Mouse (Mus musculus): ENCODE measurements around the gene Arid1b.

The Arid1b gene

DNA sequence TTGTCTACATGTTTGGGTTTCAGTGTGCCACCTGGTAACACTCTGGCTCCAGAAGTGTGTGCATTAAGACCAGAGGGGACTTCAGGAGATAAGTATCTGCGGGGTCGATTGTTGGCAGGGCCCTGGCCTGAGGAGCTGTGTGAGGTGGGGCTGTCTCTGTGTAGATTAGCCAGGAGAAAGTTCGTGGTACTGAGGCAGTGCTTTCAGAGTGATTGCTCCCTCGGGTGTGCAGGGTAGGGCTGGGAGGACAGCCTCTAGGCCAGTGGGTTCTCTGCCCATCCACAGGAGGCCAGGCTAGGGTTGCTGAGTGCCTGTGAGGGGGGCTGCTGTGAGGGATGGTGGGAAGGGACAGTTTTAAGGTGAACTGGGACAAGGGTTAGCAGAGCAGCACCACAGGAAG lies 63.2 kb downstream of the Arid1b start:
- DNase-seq (ENCODE audit: low spot score in 2 of 2), result no peak

DNA sequence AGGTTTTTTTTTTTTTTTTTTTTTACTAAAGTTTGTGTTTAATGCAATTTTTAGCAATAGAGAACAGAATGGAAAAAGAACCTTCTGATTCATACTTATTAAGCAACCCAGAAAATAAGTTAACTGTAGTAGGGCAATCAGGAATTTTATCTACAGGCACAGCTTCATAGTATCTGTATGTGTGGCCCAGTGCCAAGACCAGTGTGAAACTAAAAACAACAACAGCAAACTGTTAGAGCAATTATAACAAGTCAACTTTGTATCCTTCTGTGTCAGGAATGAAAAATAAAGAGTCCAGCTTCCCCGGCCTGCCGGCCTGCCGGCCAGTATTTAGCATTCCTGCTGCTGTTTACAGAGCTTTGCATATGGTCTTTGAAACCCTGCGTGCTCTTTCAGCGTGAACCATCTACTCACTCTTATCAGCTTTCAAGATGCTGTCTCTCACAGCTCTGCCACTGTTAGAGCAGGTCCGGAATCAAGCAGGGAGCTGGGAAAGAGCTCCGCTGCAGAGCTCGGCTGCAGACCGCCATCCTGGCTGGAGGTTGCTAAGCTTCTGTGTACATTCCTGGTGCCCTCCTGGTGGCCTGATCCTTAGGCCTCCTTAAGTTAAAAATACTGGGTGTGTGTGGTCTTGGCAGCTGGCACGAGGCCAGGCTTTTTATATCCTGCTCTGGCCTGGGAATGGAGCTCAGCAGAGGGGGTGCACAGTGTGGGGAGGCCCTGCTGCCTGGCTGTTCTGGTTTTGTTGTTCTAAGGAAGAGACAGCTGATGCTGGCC lies 64.0 kb downstream of the Arid1b start:
- DNase-seq (ENCODE audit: low spot score in 2 of 2), result peak; percentile 59 to 63

DNA sequence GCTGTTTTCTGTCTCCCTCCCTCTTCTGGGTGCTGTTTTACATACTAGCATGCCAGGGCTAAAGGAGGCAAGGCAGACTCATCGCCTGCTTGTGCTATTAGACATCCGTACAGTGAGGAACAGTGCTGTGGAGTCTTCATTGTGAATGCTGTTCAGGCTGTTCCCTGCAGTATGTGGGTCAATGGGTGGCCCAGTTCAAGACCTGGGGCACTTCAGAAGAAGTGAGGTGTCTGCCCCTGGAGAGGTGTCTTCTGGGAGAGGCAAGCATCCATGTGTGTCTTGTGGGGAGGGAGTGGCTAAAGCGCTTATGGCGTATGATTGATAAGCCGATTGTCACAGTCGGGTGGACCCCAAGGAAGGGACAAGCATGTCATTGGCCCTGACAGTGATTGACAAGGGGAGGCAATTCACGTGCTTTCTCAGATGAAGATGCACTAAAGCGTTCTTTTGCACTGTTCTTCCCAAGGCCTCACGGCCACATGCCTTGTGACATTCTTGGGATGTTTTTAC lies 65.0 kb downstream of the Arid1b start:
- no peak for DNase-seq (ENCODE audit: low spot score in 2 of 2)

DNA sequence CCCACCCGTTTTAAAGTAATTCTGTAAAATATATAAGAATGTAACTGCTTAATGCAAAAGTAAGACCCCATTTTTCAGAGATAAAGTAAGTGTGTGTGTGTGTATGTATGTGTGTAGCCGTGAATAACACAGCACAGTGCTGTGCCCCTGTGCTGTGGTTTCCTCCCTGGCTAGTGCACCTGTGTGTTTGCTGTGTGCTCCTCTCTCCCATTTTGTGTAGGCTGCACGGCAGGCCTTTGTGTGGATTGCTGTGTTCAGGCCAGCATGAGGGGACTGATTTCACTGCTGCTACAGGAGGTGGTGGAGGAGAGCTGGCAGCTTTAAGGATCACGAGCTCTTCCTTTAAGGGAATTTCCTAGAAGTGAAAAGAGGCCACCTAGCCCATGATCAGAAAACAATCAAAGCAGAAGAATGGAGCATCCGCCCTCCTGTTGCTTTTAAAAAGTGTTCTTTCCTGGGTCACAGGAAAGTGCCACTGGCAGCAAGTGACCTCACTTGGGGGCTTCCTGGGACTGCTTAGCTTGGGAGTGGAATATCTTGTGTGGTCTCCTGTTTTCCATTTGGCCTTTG lies 66.5 kb downstream of the Arid1b start:
- no peak for DNase-seq (ENCODE audit: low spot score in 2 of 2)

DNA sequence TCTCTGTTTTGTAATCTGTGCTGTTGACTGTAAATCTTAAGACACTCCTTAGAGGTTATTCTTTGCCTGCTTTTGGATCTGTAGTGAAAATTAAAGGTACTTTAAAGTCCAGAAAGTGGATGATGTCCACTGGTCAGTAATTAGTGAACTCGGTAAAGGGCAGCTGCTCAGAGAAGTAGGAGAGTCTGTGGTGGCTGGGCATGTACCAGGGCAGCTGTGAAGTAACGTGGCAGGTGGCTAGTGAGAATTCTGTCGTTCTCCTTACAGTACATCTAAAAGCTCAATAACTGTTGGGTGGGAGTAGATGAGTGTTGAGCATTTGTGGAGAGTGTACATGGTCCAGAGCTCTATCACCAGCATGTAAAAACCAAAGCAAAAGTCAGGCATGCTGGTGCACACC lies 67.1 kb downstream of the Arid1b start:
- no peak for DNase-seq (ENCODE audit: low spot score in 2 of 2)

DNA sequence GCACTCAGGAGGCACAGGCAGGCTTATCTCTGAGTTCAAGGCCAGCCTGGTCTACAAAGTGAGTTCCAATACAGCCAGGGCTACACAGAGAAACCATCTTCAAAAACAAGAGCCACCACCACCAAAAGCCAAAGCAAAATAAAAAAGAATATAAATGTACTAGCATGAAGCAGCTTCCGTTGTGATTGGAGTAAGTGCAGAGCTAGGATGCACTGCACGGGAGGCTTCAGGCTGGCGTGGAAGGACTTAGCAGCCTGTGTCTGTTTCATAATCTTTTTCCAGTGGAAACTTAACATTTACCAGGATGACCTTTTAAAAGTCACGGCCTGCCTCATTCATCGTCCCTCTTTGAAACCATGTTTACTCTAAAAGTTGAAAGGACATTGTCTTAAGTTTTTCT lies 67.5 kb downstream of the Arid1b start:
- DNase-seq (ENCODE audit: low spot score in 2 of 2), result no peak

DNA sequence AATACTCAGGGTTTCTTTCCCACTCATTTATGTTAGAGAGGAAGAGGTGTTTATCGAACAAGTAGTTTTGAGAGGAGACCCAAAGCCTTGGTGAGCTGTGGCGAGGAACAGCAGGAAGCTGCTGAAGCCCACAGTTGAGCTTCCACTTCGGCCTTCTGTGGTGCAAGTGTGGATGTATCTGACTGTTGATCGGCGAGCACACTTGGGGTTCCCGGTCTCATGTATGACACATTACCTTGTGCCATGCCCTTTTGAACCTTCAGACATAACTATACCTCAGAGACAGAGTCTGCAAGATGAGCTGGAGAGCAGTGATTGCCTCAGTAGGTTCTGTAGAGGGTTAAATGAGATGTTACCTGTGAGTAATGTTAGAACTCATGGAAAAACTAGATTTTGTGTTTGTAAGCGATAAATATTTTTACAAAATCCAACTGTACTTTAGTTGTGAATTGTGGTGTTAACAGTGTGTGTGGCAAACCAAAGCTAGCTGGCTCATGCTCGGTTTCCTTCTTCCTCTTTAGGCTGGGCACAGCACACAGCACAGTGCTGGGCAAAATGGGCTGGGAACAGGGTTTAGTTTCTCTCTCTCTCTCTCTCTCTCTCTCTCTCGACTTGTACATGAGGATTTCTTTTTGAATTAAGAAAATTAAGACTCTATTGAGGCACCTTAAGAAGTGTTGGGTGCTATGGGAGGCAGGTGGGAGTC lies 69.5 kb downstream of the Arid1b start:
- DNase-seq (ENCODE audit: low spot score in 2 of 2), result no peak

DNA sequence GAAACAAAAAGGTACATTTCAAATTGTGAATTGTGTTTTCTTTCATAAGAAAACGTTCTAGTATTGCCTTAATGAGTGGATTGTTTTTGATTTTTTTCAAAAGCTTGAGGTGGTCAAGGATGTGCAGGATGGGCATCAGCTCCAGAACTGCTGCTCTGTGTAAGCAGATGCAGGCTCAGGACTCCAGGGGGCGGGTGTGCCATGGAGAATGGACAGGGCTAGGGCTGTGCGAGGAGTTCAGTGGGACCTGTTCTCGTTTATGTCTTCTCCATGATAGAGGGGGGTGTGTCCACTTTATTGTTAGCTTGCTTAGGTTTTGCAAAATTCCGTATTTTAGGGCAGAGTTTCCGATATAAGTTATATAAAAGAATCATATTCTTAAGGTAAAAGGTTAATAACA lies 70.6 kb downstream of the Arid1b start:
- DNase-seq (ENCODE audit: low spot score in 2 of 2), result no peak

DNA sequence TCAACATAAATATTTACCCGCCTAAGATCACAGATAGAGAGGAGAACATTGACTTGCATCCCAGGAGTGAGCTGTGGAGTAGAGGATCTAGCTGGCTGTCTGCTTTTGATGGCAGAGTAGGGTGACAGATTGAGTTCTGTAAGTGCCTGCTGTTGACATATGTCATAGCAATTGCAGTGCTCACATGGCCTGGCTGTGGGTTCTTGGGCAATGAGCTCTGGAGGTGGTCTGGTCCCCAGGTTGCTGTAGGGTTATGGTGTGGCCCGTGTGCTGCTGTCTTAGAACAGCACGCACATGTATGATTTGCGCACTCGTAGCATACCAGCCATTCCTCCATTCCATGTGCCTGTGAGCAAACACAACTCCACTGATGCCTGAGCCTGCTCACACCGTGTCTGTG lies 71.1 kb downstream of the Arid1b start:
- DNase-seq (ENCODE audit: low spot score in 2 of 2), result no peak

DNA sequence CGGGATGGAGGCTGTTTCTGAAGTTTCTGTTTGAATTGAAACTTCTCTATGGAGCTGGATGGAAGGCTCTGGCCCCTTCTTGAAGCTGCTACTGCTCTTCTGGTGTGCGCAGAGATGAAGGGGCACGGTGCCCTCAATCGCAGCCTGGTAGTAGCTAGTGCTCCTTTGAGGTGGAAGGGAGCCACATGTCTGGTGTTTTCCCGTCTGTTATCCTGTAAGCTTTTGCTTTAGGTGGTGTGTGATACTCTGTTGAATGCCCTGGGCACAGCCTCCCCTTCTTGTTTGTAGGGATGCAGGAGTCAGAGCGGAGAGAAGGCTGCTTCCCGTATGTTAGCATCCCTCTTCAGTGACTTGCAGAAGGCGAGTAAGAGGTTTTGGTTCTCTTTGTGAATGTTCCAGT lies 72.7 kb downstream of the Arid1b start:
- DNase-seq (ENCODE audit: low spot score in 2 of 2), result peak in 1 of 2 experiments; percentile 23

DNA sequence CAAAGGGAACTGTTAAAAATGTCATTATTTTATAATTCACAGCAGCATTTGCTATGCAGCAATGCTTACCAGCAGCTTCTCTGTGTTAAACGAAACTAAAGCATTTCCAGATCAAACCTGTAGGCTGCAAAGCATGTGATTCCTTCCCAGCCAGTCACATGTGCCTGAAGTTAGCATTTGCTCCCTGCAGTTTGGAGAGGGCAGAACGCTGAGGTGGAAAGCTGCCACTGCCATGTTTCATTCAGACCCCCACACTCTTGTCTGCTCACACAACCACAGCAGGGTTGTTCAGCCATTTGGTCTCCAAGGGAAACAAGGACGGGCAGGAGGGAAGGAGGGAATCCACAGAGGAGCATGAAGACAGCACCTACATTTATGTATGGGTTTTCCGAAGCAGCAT lies 73.1 kb downstream of the Arid1b start:
- peak in 1 of 2 experiments; percentile 30 for DNase-seq (ENCODE audit: low spot score in 2 of 2)

DNA sequence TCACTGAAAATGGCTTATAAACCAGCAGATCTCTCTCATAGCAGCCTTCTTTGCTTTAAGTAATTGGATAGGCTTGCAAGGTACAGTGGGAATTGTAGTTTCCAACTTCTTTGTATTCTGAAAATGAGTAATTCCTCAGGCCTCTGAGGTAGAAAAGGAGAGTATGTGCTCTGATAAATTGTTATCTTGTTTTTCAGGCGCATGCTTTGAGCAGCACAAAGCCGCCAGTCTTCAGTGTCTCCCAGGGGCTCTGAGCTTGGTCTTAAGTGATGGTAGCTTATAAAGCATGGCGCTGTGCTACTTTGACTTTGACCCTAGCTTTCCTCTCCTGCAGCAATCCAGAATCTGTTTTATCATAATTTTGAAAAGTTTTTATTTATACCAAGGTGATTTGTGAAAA lies 76.3 kb downstream of the Arid1b start:
- no peak for DNase-seq (ENCODE audit: low spot score in 2 of 2)

DNA sequence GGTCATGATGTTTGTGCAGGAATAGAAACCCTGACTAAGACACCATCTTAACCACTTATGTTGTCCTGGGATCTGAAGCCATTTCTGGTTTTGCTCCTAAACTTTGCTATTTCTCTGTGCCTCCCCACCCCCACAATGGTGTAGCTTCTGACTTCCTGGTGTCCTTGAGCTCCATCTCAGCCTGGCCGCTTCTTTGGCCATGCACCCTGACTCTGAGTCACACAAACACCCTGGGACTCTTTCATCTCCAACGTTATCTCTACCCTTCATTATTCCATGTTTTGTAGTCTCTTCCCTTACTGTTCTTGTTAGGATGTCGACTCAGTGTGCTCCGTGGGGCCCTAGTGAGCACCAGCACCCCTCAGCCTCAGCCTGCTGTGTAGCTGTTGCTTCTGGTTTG lies 78.4 kb downstream of the Arid1b start:
- no peak for DNase-seq (ENCODE audit: low spot score in 2 of 2)

DNA sequence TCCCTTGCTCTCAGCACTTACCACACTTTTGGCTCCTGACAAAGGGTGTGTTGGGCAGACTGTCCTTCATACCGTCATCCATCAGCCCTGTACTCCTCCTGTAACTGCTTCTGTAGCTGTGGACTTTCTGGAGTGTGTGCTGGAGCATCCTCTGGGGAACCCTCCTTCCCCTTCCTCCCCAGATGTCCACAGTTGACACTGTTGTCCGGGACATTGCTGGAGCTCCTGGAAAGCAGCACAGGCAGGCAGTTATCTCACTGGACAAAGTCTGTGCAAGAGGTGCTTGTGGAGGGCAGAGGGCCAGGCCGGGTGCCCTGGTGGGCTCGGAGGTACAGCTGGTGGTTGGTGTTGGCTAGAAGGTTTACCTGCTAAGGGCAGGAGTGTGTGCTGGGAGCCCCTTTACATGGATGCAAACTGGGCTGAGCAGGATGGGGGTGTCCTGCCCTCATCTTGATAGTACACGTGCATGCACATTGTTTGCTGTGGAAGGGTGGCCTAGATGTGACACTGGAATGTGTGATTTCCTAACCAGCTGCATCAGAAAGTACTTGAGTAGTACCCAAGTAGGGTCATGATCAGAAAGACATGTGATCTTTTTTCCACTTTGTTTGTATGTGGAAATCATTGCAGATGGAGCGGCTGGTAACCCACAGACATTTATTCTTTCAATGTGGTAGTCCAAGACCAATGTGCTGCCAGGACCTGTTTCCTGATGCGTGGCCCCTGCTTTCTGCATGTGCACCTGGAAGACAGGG lies 80.8 kb downstream of the Arid1b start:
- DNase-seq (ENCODE audit: low spot score in 2 of 2), result no peak

DNA sequence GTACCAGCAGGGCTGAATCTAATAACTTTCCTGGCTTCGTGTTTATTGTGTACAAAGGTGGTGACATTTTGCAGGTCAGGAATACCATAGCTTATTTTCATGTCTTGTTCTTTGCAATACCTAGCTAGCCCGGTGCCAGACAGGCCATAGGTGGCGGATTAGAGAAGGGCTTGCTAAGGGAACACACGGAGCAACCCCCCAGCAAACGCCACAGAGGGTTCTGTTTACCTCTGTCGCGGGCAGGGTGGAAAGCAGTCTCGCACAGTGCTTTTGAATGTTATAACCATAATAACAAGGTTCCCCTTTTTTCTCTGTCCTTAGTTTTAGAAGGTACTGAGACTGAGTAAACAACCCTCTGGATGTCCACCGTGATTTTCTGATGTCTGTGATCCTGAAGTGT lies 83.9 kb downstream of the Arid1b start:
- no peak for DNase-seq (ENCODE audit: low spot score in 2 of 2)

DNA sequence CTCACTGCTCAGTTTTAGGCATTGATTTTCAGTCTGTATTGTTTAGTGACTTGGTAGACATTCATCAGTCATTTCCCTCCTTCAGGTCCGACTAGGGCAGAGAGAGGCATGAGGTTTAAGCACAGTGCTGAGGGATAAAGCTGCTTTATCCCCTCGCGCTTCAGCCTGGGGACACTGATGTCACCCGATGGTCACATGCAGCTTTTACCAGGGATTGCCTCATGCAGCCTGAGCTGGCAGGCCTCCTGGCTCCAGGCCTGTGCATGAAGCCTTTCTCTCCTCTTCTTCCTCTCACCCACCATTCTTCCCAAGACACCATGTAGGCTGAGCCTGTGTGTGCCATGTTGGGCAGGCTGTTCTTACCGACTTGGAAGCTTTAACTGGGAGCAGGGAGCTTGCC lies 84.4 kb downstream of the Arid1b start:
- no peak for DNase-seq (ENCODE audit: low spot score in 2 of 2)

DNA sequence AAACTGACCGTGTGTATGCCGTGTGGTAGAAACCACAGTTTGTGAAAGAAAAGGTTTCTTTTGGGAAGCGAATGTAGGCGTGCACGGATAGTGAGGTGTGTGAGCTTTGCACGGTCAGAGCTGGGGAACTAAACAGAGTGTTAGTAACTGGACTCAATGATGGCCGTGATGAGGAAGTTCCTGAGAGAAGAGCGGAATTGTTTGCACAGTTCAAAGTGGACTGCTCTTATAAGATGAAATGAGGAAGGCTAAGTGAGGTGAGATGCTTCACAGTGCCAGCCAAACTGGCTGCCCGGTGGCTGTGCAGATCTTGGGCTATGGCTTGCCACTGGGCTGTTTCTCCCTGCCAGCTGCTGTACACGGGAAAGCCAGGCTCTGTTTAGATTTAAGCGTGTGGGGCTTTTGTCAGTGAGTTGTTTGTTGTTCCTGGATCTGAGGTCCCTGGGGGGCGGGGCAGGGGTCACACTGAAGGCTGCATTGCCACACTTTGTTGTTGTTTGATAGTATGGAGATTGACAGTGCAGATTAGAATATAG lies 86.8 kb downstream of the Arid1b start:
- DNase-seq (ENCODE audit: low spot score in 2 of 2), result no peak

DNA sequence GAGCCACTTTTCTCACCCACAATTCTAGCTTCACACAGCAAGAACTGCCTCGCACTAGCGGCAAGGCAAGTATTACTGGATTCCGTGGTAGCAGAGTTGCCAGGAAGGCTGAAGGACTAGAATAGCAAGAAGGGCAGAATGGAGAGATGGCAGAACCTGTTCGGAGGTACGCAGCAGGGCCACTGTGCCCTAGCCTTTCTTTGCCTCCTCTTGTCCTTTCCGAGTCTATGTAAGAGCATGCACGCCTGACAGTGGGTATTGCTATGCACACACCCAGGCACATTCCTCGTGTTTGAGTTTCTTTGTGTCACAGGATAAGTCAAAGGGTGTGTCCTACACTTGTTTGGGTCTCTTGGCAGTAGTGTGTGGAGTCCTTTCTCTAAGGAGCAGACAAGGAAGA lies 88.1 kb downstream of the Arid1b start:
- DNase-seq (ENCODE audit: low spot score in 2 of 2), result no peak

DNA sequence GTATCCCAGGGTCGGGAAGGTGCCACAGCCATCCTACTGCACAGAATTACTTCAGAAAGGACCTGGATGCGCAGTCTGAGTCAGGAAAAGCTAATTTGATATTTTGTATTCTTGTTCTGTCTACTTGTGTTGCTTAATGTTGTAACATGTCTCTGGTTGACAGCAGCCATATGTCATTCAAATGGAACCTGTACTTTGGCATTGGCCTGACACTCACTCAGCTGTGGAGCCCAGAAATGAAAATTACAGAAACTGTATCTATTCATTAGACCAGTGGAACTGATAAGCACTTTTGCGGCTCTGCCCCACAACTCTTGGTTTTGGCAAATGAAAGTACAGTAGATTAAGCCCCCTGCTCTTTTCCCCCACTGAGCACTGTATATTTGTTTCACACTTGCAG lies 89.4 kb downstream of the Arid1b start:
- no peak for DNase-seq (ENCODE audit: low spot score in 2 of 2)

DNA sequence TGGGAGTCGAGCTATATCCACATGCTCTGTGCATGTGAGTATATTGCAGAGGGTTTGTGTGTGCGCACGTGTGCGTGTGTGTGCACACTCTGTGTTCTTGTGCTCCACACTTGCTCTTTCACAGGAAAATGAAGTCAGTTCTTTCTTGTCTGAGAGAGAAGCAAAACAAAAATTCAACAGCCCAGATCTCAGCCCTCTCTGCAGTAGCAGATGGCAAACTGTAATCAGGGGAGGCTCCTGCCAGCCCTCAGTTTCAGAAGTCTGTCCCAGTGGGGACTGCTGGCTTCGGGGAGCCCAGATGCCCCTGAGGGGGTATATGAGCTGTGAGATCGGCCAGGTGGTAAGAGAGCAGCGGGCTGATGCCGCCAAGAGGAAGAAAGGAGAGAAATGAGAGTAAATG lies 90.0 kb downstream of the Arid1b start:
- DNase-seq (ENCODE audit: low spot score in 2 of 2), result peak in 1 of 2 experiments; percentile 67

DNA sequence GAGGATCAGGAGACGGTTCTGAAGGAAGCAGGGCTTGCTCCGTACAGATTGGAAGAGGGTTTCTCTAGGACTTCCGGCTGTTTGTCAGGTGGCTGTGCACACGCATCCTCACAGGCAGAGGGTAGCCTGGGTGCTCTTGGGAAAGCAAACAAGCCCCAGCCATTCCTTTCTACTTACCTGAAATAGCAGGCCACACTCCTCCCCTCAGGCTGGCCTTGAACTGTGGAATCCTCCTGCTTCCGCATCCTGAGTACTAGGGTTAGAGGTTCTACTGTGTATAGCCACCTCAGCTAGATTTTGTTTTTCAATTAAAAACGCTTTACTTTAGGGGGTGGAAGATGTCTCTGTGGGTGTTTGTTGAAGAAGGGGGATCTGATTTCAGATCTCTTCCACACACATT lies 90.9 kb downstream of the Arid1b start:
- no peak for DNase-seq (ENCODE audit: low spot score in 2 of 2)

DNA sequence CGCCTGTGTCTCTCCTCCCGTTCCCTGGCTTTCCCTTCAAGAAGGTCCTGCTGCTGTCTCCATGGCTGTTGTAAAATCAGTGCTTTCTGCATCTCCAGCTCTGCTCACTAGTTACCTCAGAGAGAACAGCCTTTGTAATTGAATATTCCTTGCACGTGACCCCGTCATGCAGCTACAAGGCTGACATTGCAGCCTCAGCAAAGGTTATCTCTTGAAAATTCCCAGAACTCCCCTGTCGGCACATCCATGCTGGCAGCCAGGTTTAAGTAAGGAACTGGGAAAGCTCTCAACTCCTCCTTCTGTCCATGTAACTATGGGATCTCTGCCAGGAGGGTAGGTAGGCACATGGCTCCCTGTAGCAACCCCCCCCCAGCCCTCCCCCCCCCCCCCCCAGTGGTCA lies 91.8 kb downstream of the Arid1b start:
- no peak for DNase-seq (ENCODE audit: low spot score in 2 of 2)
